Mouse (Mus musculus): ENCODE data around the gene Ptpra. TPM values are rescaled to one million over a fixed set of nuclear protein-coding genes. Genes with fewer than 3 reads are reported as not detected.

Gene Ptpra
- polyA plus RNA-seq, 1 experiment, result 57.9 TPM

DNA sequence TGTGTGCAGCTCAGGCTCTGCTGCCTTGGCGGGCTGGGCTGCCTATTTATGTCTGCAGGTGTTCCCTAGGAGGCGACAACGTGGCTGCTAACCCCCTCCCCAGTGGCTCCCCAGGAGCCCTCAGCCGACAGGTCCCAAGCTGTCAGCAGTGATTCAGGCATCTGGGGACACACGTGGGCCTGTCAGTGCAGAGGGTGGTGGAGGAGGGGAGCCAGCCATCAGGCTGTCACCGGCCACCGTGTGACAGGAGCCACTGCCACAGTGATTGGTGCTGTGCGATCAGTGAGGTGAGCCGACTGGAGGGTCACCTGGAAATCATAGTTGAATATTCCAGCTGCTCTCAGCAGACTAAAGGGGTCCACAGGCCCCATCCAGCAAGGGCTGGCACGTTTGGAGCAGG lies 132.5 kb downstream of the Ptpra start, which contains the start of gene Avp:
Gene Avp, minus strand, starts transcription at position 3 of the 400 bp plus-strand sequence.
- Histone ChIP-seq H3ac (ENCODE audit: control insufficient read depth, insufficient read length) (no peak within 1 kb of the TSS), H3K4me3 (no peak within 1 kb of the TSS), H3K27me3 (ENCODE audit: control insufficient read depth, insufficient read depth, insufficient read length) (peaks cover 17% of the 10 kb centered on the region), H3K36me3 (ENCODE audit: control insufficient read depth, insufficient read depth) (no peaks in the 10 kb centered on the region), H3K79me2 (ENCODE audit: control insufficient read depth, insufficient read depth) (no peaks in the 10 kb centered on the region), H3K4me2 (ENCODE audit: low read depth) (no peak within 1 kb of the TSS)
- no peak for TF ChIP-seq TCF12 (IDR thresholded peaks at IDR 0.05; ENCODE audit: insufficient read depth, poor library complexity, severe bottlenecking)
- no peak for TF ChIP-seq MYOG (IDR thresholded peaks at IDR 0.05; ENCODE audit: control insufficient read depth in 1 of 3, insufficient read depth in 1 of 3, insufficient read length in 2 of 3, low read depth in 2 of 3)
- TF ChIP-seq REST (IDR thresholded peaks at IDR 0.05; ENCODE audit: insufficient read depth, insufficient read length), result no peak
- no peak for TF ChIP-seq MAX (IDR thresholded peaks at IDR 0.05; ENCODE audit: low read depth)
- no peak for TF ChIP-seq CEBPB (IDR thresholded peaks at IDR 0.05; ENCODE audit: insufficient read depth, poor library complexity, severe bottlenecking)
- TF ChIP-seq TCF3 (IDR thresholded peaks at IDR 0.05; ENCODE audit: insufficient read length, low read depth), result no peak

DNA sequence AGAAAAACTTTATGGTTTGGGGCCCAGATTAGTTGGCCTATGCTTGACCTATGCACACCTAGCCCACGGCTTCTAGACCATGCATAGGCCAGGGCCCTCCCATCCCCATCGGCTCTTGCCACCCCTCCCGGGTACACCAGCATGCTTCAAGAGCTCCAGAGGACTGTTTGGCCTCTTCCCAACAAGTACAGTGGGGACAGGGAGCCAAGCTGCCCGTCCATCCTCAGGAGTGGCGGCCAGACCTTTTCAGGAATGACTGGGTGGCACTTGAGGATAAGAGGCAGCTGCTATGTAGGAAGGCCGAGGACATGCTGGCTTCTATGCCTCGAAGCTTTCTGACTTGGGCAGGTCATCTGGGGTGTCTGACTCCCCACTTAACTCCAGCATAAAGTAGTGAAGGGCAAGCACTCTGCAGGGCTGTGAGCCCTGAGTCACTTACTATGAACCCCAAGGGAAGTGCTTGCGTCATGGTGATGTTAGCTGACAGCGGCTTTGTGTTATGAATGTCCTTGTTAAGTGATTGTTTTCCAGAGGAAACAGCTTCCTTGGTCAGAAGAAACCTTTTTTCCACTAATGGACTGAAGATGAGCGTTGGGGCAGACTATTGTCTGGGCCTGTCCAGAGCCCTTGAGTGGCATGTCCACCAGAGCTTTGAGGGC lies 134.0 kb downstream of the Ptpra start:
- Histone ChIP-seq H3K27me3 (ENCODE audit: control insufficient read depth, insufficient read depth, insufficient read length) (peaks cover 17% of the 10 kb centered on the region), H3K4me3 (no peak overlapping the region), H3ac (ENCODE audit: control insufficient read depth, insufficient read length) (no peak overlapping the region), H3K4me2 (ENCODE audit: low read depth) (no peak overlapping the region), H3K79me2 (ENCODE audit: control insufficient read depth, insufficient read depth) (no peaks in the 10 kb centered on the region), H3K36me3 (ENCODE audit: control insufficient read depth, insufficient read depth) (no peaks in the 10 kb centered on the region)
- TF ChIP-seq SRF (IDR thresholded peaks at IDR 0.05; ENCODE audit: control insufficient read depth, insufficient read length, low read depth) (no peak), USF1 (IDR thresholded peaks at IDR 0.05; ENCODE audit: low read depth) (no peak), TCF3 (IDR thresholded peaks at IDR 0.05; ENCODE audit: insufficient read length, low read depth) (no peak), MAX (IDR thresholded peaks at IDR 0.05; ENCODE audit: low read depth) (no peak), REST (IDR thresholded peaks at IDR 0.05; ENCODE audit: insufficient read depth, insufficient read length) (no peak), TCF12 (IDR thresholded peaks at IDR 0.05; ENCODE audit: insufficient read depth, poor library complexity, severe bottlenecking) (no peak), MYOD1 (IDR thresholded peaks at IDR 0.05; ENCODE audit: control insufficient read depth in 1 of 3, insufficient read length in 2 of 3, low read depth in 2 of 3) (no peak)

DNA sequence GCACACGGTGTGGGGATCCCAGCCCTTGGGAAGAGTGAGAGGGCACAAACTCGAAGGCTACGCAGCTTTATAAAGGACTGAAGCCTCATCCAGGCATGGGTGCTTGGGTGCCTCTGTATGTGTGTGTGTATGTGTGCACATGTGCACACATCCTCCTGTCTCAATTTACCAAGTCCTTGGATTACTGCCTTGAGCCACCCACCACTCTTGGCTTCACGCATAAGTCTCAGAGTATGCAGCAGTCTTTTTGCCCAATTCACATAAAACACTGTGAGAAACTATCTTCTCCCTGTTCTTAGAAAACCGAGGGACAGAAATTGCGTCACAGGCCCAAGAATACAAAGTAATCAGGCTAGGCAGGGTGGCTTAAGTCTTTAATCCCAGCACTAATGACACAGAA lies 135.9 kb downstream of the Ptpra start:
- Histone ChIP-seq H3K4me3 (no peak overlapping the region), H3K4me2 (ENCODE audit: low read depth) (no peak overlapping the region), H3K36me3 (ENCODE audit: control insufficient read depth, insufficient read depth) (no peaks in the 10 kb centered on the region), H3K27me3 (ENCODE audit: control insufficient read depth, insufficient read depth, insufficient read length) (peaks cover 6% of the 10 kb centered on the region), H3K79me2 (ENCODE audit: control insufficient read depth, insufficient read depth) (no peaks in the 10 kb centered on the region), H3ac (ENCODE audit: control insufficient read depth, insufficient read length) (no peak overlapping the region)
- TF ChIP-seq POLR2AphosphoS2 (IDR thresholded peaks at IDR 0.05; ENCODE audit: insufficient read length, low read depth), result no peak
- no peak for TF ChIP-seq CEBPB (IDR thresholded peaks at IDR 0.05; ENCODE audit: insufficient read depth, poor library complexity, severe bottlenecking)
- no peak for TF ChIP-seq POLR2A (IDR thresholded peaks at IDR 0.05; ENCODE audit: insufficient read length, low read depth)
- no peak for TF ChIP-seq REST (IDR thresholded peaks at IDR 0.05; ENCODE audit: insufficient read depth, insufficient read length)
- TF ChIP-seq E2F4 (IDR thresholded peaks at IDR 0.05; ENCODE audit: insufficient read depth), result no peak
- TF ChIP-seq MYOD1 (IDR thresholded peaks at IDR 0.05; ENCODE audit: control insufficient read depth in 1 of 3, insufficient read length in 2 of 3, low read depth in 2 of 3), result no peak
- TF ChIP-seq USF1 (IDR thresholded peaks at IDR 0.05; ENCODE audit: low read depth), result no peak
- TF ChIP-seq TCF3 (IDR thresholded peaks at IDR 0.05; ENCODE audit: insufficient read length, low read depth), result no peak
- no peak for TF ChIP-seq TCF12 (IDR thresholded peaks at IDR 0.05; ENCODE audit: insufficient read depth, poor library complexity, severe bottlenecking)
- TF ChIP-seq SRF (IDR thresholded peaks at IDR 0.05; ENCODE audit: control insufficient read depth, insufficient read length, low read depth), result no peak
- TF ChIP-seq MYOG (IDR thresholded peaks at IDR 0.05; ENCODE audit: control insufficient read depth in 1 of 3, insufficient read depth in 1 of 3, insufficient read length in 2 of 3, low read depth in 2 of 3), result no peak
- no peak for TF ChIP-seq MAX (IDR thresholded peaks at IDR 0.05; ENCODE audit: low read depth)

DNA sequence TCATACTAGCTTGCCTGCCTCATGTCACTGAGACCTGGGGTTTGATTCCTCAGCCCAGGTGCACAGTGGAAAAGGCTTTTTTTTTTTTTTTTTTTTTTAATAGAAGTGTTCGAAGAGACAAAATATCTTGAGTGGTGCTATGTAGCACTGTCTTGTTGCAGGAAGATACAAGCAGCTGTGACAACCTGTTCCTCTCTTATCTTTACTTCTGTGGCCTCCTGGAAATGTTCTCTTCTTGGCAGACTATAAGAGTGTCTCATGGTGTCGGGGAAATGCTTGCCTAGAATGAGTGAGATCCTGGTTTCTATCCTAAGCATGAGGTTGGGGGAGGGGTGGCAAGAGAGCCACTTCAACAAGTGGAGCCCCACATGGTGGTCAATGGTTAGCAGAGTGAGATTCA lies 138.3 kb downstream of the Ptpra start:
- no peak overlapping the region for H3K4me3 ChIP-seq
- no peak overlapping the region for H3K4me2 ChIP-seq (ENCODE audit: low read depth)
- no peaks in the 10 kb centered on the region for H3K27me3 ChIP-seq (ENCODE audit: control insufficient read depth, insufficient read depth, insufficient read length)
- H3K79me2 ChIP-seq (ENCODE audit: control insufficient read depth, insufficient read depth), result no peaks in the 10 kb centered on the region
- no peak for TF ChIP-seq MAX (IDR thresholded peaks at IDR 0.05; ENCODE audit: low read depth)
- TF ChIP-seq POLR2A (IDR thresholded peaks at IDR 0.05; ENCODE audit: insufficient read length, low read depth), result no peak
- TF ChIP-seq TCF3 (IDR thresholded peaks at IDR 0.05; ENCODE audit: insufficient read length, low read depth), result no peak
- no peak for TF ChIP-seq E2F4 (IDR thresholded peaks at IDR 0.05; ENCODE audit: insufficient read depth)
- TF ChIP-seq MYOD1 (IDR thresholded peaks at IDR 0.05; ENCODE audit: control insufficient read depth in 1 of 3, insufficient read length in 2 of 3, low read depth in 2 of 3), result no peak
- TF ChIP-seq USF1 (IDR thresholded peaks at IDR 0.05; ENCODE audit: low read depth), result no peak
- no peak for TF ChIP-seq REST (IDR thresholded peaks at IDR 0.05; ENCODE audit: insufficient read depth, insufficient read length)
- TF ChIP-seq CEBPB (IDR thresholded peaks at IDR 0.05; ENCODE audit: insufficient read depth, poor library complexity, severe bottlenecking), result no peak
- TF ChIP-seq TCF12 (IDR thresholded peaks at IDR 0.05; ENCODE audit: insufficient read depth, poor library complexity, severe bottlenecking), result no peak
- TF ChIP-seq SRF (IDR thresholded peaks at IDR 0.05; ENCODE audit: control insufficient read depth, insufficient read length, low read depth), result no peak
- TF ChIP-seq MYOG (IDR thresholded peaks at IDR 0.05; ENCODE audit: control insufficient read depth in 1 of 3, insufficient read depth in 1 of 3, insufficient read length in 2 of 3, low read depth in 2 of 3), result no peak
- no peak for TF ChIP-seq POLR2AphosphoS2 (IDR thresholded peaks at IDR 0.05; ENCODE audit: insufficient read length, low read depth)
- no peak overlapping the region for H3ac ChIP-seq (ENCODE audit: control insufficient read depth, insufficient read length)
- no peaks in the 10 kb centered on the region for H3K36me3 ChIP-seq (ENCODE audit: control insufficient read depth, insufficient read depth)

DNA sequence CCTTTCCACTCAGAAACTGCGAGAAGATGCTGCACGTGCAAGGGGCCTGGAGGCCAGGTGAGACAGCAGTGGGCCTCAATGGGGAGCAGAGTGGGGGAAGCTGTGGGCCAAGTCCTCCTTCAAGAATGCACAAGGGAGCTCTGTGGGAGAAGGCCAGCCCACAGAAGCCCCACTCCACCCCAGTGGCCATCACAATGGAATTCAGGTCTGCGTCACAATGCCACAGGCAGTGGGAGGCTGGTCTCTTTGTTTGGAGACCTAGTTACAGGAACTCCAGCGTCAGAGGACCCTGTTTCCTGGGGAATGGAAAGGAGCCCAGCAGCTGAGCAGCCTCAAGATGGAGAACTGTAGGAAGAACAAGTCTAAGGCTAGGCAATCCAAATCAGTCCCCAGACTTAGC lies 139.1 kb downstream of the Ptpra start:
- Histone ChIP-seq H3K4me3 (no peak overlapping the region), H3K4me2 (ENCODE audit: low read depth) (no peak overlapping the region), H3K79me2 (ENCODE audit: control insufficient read depth, insufficient read depth) (no peaks in the 10 kb centered on the region), H3ac (ENCODE audit: control insufficient read depth, insufficient read length) (no peak overlapping the region), H3K27me3 (ENCODE audit: control insufficient read depth, insufficient read depth, insufficient read length) (no peaks in the 10 kb centered on the region), H3K36me3 (ENCODE audit: control insufficient read depth, insufficient read depth) (no peaks in the 10 kb centered on the region)
- no peak for TF ChIP-seq REST (IDR thresholded peaks at IDR 0.05; ENCODE audit: insufficient read depth, insufficient read length)
- no peak for TF ChIP-seq USF1 (IDR thresholded peaks at IDR 0.05; ENCODE audit: low read depth)
- TF ChIP-seq POLR2A (IDR thresholded peaks at IDR 0.05; ENCODE audit: insufficient read length, low read depth), result no peak
- TF ChIP-seq MAX (IDR thresholded peaks at IDR 0.05; ENCODE audit: low read depth), result no peak
- no peak for TF ChIP-seq SRF (IDR thresholded peaks at IDR 0.05; ENCODE audit: control insufficient read depth, insufficient read length, low read depth)
- no peak for TF ChIP-seq MYOG (IDR thresholded peaks at IDR 0.05; ENCODE audit: control insufficient read depth in 1 of 3, insufficient read depth in 1 of 3, insufficient read length in 2 of 3, low read depth in 2 of 3)
- no peak for TF ChIP-seq TCF12 (IDR thresholded peaks at IDR 0.05; ENCODE audit: insufficient read depth, poor library complexity, severe bottlenecking)
- TF ChIP-seq TCF3 (IDR thresholded peaks at IDR 0.05; ENCODE audit: insufficient read length, low read depth), result no peak
- TF ChIP-seq E2F4 (IDR thresholded peaks at IDR 0.05; ENCODE audit: insufficient read depth), result no peak
- no peak for TF ChIP-seq POLR2AphosphoS2 (IDR thresholded peaks at IDR 0.05; ENCODE audit: insufficient read length, low read depth)
- TF ChIP-seq CEBPB (IDR thresholded peaks at IDR 0.05; ENCODE audit: insufficient read depth, poor library complexity, severe bottlenecking), result no peak
- no peak for TF ChIP-seq MYOD1 (IDR thresholded peaks at IDR 0.05; ENCODE audit: control insufficient read depth in 1 of 3, insufficient read length in 2 of 3, low read depth in 2 of 3)

Measured in myocyte (in vitro differentiated cells).